Mouse (Mus musculus) spleen, adult 18-20 months (tissue): ENCODE data around the gene Fam83f.
"Not testable (repeated sequence)": the region's sequence is repeated elsewhere in the genome, so short reads cannot be mapped to it uniquely, and the experiment has no call there.

Source experiments
- DNase-seq, 2 experiments: peaks; one replicate each; pipeline ENCODE4 v3.0.0; 2022; ENCODE audit warnings: mixed read lengths in 2 of 2

The Fam83f gene

DNA sequence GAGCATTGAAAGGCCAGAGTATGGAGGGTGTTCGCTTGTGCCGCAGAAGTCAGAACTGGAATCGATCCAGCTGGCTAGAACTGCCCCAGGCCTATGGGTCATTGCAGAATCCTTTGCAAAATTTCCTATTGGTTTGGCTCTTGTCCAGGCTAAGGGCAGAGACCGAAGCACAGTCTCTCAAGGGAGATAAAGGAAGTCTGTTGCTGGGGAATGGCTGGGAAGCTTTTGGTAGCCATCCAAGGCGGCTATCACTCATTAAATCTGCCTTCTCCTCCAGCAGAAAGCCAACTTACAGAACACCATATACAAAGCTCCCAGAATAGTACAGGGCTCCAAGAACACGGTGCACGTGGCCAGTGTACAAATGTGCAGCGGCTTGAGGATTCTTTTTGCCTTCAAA lies 35.4 kb downstream of the Fam83f start:
- DNase-seq = no peak

DNA sequence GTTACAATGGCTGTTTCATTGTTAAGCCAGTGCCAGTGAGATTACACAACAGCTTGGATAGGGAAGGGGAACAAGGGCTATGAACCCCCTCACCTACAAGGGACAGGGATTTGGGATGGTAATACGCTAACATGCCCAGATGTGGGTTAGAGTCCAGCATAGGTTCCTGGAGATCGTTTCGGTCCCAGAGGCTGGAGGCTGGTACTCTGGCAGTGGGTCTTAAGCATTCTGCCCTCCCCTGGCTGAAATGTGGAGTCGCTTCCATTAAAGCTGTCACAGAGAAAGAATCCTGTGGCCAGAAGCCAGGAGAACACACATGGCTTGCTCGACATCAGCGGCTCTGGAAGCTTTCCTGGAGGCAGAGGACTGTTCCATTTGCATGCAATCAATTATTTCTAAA lies 37.9 kb downstream of the Fam83f start:
- DNase-seq = no peak

GRCm38 (mm10) chr15:80710257-80710607 lies 38.6 kb downstream of the Fam83f start:
- no peak for DNase-seq

- DNase-seq = peak; percentile 96 to 97
These were observed 39.1 kb downstream of the Fam83f start, which contains the start of gene Tnrc6b for GRCm38 (mm10) chr15:80710608-80711363. Gene Tnrc6b, plus strand, starts transcription at chr15:80711313.

DNA sequence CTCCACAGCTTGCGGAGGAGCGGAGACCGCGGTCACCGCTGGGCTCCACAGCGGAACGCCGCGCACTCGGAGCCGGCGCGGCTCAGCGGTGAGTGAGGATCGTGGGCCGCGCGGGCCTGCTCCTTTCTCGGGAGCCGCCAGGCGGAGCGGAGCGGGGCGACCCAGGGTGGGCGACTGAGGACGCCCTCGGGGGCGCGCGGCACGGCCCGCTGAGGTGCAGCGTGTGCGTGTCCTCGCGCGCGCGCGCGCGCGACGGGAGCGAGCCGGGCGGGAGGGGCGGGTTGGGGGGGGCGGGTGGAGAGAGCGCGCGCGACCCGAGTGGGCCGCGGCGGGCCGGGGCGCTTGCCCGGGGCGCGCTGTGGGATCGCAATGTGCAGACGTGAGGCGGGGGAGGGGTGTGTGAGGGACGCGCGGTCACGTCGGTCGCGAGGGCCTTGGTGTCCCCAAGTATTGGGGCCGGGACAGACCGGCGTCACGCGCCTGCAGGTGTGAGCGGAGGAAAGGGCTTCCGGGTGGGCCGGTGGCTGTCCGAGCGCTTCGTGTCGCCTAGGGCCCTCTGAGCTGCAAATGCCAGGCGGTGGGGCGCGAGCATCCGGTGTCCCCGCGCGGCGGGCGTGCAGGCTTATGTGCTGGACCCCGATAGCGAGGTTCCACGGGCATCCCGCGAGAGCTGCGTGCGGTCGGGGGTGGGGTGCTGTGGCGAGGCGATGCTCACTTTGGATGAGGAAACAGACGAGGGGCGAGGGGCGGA lies 39.9 kb downstream of the Fam83f start:
- DNase-seq = peak; percentile 53 to 60

GRCm38 (mm10) chr15:80714299-80714698 lies 42.7 kb downstream of the Fam83f start:
- no peak for DNase-seq

GRCm38 (mm10) chr15:80716631-80717135 lies 45.0 kb downstream of the Fam83f start:
- DNase-seq = no peak

- no peak for DNase-seq
These were observed 45.8 kb downstream of the Fam83f start for GRCm38 (mm10) chr15:80717431-80717830.

DNA sequence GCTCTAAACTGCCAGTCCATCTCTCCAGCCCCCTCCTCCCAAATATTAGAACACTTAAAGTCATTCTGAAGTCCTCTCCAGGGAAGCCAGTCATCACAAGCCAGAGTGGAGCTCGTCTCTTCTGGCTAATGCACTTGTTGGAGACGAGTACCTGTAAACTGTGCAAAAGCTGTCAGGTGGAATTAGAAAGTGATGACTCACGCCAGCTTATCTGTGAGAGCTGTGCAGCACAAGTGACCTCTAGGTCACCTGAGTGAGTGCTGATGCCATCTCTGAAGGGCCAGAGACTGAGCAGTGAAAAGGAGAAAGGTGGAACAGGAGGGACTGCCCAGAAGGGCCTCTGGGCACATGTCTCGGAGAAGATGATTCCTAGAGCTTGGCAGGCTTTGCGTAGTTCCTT lies 48.6 kb downstream of the Fam83f start:
- DNase-seq = no peak

- no peak for DNase-seq
These were observed 50.2 kb downstream of the Fam83f start for GRCm38 (mm10) chr15:80721861-80722260.

- no peak for DNase-seq
These were observed 50.7 kb downstream of the Fam83f start for GRCm38 (mm10) chr15:80722366-80722765.

DNA sequence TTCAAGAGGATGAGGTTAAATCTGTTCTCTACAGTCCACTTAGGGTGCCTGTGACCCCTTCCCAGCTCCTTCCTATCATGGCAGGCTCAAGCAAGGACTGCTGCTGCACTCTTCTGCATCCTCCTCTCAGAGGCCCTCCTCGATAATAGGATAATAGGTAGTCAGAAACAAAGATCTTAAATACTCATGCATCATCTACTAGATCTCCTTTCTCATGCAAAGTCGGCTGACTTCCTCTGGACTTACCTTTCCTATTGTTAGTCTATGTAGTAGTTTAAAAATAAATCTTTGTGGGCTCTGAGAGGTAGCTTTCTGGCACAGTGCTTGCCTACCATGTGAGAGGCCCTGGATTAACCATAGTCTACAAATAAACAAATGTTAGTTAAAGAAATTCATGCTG lies 57.8 kb downstream of the Fam83f start:
- no peak for DNase-seq

DNA sequence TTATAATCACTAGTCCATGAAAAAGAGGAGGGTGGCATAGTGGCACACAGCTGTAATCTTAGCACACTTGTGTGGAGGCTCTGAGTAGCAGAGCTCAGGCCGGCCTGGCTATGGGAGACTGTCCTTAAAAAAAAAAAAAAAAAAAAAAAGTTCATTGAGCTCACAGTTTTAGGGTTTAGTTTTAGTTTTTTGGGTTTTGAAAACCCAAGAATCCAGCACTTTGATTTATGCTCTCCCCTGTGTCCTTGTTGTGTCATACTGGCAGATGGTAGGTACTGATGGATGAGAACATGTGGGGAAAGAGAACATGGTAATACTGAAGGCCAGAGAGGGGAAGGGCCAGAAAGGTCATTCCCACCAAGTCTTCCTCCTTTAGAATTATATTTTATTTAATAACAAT lies 59.4 kb downstream of the Fam83f start:
- no peak for DNase-seq

GRCm38 (mm10) chr15:80731511-80731910 lies 59.9 kb downstream of the Fam83f start:
- DNase-seq = no peak

DNA sequence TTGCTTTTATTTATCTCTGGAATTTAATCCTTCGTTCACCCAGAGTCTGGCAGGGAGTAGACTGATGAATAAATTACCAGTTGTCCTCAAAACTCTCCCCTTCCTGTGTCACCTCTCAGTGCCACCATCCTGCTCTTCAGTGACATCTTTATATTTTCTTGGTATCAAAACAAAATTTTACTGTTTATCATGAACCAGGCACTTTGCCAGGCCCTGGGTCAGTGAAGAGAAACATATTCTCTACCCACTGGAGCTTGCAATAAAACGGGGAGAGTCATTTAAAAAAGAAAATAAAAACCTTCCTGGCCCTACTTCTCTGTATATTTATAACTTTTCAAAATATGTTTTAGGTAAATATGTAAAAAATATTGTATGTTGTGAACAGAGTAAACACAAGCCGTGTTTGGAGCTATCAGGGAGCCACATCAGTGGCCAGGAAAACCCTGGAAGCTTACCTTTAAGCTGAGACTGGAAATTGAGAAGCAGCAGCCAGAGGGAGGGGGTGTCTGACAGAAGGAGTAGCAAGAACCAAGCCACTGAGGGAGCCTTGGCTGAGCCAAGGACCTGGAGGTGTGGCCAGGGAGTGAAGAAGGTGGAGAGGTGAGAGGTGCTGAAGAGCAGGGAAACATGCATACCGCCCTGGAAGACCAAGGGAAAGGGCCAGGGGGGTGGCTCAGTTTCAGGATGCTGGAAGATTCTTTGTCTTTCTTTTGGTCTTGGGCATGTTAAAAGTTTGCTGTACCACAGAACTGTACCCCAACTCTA lies 60.8 kb downstream of the Fam83f start:
- no peak for DNase-seq

DNA sequence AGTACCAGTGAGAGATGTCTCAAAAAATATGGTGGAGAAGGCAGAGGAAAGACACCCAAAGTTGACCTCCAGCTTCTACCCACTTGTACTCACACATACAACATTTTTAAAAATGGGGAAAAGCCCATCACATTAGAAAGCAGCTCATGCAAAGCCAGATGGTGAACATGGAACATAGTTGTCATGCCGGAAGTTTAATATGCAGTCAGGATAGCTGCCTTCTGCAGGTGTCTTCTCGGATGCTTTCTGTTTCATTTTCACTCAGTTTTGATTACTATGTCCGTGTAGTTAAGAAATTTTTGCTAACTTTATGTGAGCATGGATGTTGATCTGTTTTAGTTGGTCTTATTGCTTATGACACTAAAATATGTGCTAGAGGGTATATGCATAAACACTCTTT lies 63.7 kb downstream of the Fam83f start:
- no peak for DNase-seq

DNA sequence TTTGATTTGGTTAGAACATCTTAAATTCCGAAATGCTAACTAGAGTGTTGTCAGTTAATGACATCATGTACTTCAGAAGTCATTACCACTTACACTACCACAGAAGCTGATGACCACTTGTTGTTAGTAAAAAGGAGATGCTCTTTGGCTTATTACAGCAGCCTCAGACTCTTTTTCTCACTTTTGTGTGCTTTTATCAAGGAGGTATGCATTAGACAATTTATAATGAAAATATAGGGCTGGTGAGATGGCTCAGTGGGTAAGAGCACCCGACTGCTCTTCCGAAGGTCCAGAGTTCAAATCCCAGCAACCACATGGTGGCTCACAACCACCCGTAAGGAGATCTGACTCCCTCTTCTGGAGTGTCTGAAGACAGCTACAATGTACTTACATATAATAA lies 64.1 kb downstream of the Fam83f start:
- not testable (repeated sequence) for DNase-seq

GRCm38 (mm10) chr15:80736553-80736952 lies 64.9 kb downstream of the Fam83f start:
- peak in 1 of 2 experiments; percentile 16 for DNase-seq

DNA sequence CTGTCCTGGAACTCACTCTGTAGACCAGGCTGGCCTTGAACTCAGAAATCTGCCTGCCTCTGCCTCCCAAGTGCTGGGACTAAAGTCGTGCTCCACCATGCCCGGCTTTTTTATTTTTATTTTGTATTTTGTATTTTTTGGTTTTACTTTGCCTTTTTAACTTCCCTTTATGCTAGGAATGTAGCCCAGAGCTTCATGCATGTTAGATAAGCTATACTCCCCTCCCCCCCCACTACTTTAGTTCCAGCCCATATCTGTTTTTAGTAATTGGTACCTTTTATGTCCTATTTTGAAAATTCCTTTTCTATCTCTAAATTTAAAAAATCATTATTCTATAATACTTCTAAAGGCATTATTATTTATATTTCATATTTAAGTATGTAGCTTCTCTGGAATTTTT lies 66.6 kb downstream of the Fam83f start:
- DNase-seq = no peak

- no peak for DNase-seq
These were observed 68.3 kb downstream of the Fam83f start for GRCm38 (mm10) chr15:80739972-80740371.

GRCm38 (mm10) chr15:80741836-80742235 lies 70.2 kb downstream of the Fam83f start:
- no peak for DNase-seq

GRCm38 (mm10) chr15:80742991-80743474 lies 71.4 kb downstream of the Fam83f start:
- no peak for DNase-seq

GRCm38 (mm10) chr15:80743606-80744005 lies 72.0 kb downstream of the Fam83f start:
- DNase-seq = peak; percentile 14 to 26
